Mouse (Mus musculus) cerebellum, adult 11 months (tissue): ENCODE measurements around the gene Bag2.
A peak's percentile ranks its signal among the peaks of the same experiment; 100 is the strongest.
"Not testable (repeated sequence)": the region's sequence is repeated elsewhere in the genome, so short reads cannot be mapped to it uniquely, and the experiment has no call there.

ENCODE experiments used
- DNase-seq: peaks from one replicate; pipeline ENCODE4 v3.0.0; 2022

Bag2 gene

DNA sequence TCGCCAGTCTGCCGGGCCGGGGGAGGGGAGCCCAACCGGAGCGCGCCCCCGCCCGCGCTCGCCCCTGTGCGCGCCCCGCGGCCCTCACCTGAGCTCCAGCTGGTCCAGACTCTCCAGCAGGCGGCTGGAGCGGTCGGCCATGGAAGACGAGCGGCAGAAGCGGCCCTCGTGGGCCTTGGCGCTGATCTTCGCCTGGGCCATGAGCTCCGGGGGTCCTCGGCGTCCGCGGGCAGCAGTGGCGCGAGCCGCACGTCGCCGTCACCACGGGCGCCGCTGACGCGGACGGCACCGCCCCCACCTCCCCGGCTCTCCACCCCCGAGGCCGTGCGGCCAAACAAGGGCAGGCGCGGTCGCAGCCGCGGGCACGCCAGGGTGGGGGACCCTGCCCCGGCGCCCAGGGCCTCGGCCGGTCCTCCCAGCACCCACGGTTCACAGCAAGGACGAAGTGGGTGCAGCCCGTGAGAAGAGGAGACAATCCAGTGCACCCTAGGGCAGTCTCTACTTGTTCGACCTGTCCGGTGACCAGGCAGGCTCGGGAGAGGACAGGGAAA, at the start of gene Bag2:
TSS of gene Bag2 (minus strand) at position 305 of the 551 bp plus-strand sequence.
- DNase-seq = peak; percentile 59

DNA sequence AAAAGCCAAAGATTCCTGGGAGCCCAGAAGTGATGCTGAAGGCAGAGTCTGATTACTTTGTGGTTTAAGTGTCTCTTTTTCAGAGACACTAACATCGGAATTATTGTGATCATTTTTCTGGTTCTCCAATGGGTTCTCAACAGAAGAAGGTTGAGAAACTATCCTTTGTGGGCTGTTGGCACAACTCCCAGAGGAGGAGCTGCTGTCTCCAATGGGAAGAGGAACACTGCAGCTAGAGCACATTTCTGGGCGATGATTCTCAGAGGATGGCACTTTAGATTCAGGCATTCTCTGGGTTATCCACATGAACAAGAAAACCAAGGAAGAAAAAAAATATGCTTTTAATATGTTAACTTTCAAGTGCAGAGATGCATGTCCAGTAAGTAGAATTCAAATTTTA, 45.7 kb upstream of the Bag2 start:
- DNase-seq = no peak

DNA sequence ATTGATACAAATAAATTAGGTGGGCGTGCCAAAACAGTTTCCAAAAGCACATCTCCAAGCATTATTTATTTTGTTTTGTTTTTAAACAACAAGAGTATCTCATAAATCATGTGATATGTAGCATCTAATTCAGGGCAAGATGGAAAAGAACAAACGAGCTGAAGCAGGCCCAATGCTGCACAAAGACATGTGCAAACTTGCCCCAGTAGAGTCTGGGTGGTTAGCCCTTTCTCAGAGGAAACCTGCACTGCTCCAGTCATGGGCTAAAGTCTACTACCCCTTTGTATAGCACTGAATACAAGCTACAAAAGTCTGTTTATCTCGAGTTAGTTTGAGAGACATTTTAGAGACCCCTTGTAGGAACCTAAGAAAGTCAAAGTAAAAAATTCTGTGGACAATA, 42.0 kb upstream of the Bag2 start:
- DNase-seq = no peak

DNA sequence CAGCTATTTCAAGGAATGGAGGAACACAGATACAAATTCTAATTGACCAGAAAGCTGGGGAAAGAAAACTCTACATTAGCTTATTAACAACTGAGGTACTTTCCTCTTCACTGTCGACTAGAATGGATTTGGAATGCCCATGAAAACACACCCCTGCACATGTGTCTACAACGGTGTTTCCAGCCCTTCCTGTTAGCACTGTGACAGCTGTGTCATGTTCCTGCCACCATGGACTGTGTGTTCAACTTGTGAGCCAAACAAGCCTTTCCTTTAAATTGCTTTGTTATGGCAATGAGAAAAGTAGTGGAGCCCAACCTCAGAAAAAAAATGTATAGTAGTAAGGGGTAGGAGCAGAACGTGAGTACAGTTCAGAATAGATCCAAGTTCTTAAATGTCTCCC, 30.9 kb upstream of the Bag2 start:
- DNase-seq = no peak

DNA sequence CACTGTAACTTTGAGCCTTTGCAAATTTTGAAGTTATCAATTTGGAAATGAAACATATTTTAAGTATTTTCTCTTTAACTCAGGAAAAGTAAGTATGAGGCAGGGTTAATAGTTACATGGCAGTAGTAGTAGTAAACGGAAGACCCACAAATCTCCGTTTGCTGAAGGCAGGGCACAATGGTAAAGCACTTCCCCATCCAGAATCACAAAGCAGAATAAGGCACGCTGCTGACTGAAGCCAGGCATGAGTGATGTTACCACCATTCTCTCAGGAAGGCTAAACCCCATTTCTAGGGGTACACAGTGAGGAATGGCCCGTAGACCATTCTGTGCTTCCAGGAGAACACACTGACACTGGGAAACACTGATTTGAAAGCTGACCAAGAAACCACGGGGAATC, 30.5 kb upstream of the Bag2 start:
- DNase-seq = no peak

DNA sequence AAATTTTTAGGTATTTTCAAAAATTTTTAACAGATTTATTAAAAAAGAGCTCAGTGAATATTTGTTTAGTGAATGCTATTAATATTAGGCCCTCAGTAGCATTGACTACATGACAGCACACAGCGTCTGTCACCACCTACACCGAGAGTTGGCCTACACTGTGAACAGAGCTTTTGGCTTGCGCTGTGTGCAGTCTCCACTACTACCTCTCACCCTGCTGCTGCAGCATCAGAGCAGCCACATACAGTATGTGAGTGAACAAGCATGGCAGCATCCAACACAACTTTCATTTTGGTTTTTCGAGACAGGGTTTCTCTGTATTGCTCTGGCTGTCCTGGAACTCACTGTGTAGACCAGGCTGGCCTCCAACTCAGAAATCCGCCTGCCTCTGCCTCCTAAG, 27.0 kb upstream of the Bag2 start:
- DNase-seq = no peak

DNA sequence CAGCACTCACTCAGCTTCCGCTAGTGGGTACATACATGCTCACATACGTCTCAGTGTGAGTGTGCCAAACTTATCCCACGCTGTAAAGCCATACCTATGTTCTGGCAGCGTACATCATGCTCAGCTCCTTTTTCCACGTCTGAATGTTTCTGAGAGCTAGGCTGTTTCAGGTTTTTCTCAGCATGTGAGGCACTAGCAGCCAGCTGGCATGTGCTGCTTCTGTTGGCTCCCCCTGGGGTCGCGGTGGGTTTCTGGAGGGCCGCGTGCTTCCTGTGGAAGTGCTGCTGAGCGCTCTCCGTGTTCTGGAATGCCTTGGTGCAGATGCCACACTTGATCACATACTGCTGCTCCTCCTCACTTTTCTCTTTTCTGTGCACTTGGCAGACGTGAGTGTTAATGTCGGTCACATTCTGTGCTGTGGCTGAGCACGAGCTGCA, 18.6 kb upstream of the Bag2 start:
- DNase-seq = no peak

DNA sequence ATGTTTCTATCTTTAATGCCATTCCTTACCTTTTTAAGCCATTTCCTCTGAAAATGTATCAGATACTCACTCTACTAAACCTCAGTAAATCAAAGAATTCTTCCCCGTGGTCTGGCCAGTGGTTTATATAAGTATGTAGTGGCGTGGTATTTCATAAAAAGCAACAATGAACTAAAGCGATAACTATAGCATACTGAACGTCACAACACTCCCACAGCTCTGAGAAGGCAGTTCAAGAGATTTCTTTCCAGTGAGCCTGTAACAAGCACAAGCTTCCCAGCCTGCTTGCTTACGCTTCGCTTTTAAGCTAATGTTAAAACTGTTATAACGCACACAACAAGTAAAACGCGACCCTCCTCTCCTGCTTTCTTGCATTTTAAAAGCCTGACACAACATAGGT, 14.5 kb upstream of the Bag2 start:
- DNase-seq = no peak

DNA sequence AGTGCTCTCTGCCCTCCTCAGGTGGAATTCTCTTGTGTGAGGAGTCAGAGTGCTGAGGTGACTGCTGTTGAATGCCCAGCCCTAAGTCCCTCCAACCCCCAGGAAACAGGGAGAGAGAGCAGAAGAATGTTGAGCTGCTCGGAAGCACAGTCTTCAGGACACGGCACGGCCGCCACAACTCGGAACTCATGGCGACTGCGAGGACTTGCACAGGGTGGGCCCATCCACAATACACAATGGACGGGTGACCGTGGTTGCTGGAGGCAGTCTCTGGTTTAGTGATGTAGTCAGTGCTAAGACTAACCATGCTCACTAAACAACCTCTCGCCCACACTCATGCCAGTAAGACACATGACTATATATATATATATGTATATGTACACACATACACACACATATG, 14.0 kb upstream of the Bag2 start:
- DNase-seq = no peak

DNA sequence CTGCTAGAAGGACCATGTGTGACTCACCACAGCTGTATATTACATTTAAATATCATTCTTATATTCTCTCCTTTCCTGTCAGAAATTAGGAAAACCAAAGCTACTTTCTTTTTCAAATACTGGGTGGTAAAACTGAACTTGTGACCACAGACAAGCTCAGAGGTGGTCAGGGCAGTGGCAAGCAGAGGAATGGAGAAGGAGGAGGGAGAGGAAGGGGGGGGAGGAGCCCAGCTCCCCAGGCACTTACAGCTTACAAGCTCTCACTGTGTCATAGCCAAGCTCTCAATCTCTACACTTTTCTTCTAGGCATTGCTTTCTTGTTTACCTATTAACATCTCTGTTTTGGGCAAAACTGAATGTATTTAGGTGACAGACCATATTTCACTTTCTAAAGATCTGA, 11.2 kb upstream of the Bag2 start:
- no peak for DNase-seq

DNA sequence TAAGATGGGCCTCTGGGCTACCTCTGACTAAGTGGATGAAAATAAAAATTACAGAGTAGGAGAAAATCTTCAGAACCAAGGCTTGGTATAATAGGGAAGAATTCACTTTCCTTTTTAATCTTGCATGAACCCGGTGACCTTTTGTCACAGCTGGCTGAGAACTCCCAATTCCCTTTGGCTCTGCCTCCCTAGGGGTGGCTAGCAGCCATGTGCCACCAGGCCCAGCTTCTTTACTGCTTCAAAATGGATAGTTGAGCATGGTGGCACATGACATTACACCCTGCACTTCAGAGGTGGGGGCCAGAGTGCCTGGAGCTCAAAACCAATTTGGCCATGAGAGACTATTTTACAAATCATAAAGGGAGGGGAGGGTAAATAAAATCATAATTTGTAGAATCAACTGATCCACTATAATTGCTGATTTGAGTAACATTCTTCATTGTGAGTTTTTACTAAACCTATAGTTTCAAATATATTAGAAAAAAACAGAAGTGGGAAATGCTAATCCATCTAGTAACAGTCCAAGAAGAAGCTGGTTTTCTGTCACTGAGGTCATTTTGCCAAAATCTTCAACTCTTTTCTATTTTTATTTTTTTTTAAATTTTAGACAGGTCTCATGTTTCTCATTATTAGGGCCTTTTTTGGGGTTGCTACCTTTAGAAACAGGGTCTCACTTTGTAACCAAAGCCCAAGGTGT, 10.6 kb upstream of the Bag2 start:
- no peak for DNase-seq

DNA sequence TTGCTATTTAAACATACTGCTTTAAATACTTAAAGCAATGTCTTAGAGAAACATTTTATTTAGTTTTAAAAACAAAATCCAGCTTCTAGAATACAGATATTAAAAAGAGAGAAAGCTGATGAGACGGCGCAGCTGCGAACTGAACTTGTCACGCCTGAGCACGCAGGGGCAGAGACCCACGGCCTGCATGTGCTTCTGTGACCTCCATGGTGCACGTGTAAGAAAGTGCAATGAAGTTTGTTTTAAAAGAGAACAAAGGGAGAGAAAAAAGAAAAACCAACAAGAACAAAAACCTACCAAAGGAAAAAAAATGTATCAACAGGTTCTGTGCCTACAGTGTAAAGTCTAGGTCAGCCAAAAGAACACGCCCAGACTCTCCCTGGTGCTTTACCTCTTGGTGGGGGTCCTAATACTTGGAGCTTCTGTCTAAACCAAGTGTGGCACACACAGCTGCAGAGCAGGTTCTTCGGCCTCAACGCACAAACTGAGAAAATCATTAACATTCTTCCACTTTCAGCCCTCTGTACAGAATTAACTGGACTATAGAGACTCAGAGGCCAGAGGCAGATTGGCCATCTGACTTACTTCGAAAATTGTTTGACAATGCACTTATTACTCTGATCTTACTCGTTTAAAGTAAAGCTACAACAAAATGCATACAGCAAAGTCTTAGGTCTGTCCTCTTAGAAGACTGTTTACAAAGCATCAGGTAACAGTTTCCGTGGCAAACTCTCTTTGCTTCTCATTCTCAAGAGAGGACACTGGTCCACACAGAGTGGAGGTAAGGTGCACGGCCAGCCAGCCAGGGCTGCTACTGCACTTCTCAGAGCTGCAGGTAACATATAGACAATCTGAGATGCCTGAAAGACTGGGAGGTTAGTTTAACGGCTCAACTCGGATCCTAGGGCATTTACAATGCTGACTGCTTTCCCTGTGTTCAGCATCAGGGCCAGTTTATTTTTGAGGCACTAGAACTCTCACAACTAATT, 9.2 kb upstream of the Bag2 start:
- no peak for DNase-seq

DNA sequence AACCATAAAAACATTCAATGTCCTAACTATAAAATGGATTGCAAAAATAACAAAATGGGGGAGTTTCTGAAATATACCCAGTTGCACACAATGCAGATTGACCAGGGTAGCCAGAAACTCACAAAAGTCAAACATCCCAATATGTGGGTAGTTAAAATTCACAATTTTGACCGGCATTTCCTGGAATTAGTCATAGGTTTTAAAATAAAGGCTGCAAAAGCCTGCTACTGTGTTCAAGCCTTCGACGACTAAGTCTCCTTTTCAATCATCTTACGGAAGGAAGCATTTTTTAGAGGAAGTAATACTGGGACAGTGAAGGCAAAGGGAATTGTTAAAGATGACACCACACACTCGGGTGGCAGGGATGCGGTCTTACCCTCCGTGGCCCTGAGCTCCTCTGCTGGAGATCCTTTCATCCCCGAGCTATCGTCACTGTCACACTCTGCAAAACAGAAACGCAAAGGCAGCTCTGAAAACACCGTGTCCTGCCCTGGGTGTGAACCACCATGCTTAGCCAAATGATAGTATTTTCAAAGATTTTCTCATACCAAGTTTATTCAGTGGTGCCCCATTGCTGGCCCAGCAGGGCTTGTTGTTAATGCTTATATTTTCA, 8.0 kb upstream of the Bag2 start:
- no peak for DNase-seq

DNA sequence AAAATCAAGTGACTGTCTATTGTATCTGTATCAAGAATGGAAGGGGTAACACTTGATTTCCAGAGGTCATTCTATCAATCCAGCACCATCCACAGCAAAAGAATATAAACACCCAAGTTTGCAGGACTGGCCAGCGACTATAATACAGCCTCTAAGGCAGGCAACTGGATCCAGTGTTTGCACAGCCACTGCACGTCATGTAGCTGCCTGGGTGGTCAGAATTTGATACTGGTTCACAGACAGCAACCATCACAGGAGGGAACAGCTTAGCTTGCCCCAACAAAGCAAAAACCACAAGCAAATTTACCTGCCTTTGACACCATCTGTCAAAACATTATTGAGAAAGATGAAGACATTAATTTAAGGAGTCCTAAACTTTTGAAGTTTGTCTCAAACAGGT, 6.2 kb upstream of the Bag2 start:
- no peak for DNase-seq

DNA sequence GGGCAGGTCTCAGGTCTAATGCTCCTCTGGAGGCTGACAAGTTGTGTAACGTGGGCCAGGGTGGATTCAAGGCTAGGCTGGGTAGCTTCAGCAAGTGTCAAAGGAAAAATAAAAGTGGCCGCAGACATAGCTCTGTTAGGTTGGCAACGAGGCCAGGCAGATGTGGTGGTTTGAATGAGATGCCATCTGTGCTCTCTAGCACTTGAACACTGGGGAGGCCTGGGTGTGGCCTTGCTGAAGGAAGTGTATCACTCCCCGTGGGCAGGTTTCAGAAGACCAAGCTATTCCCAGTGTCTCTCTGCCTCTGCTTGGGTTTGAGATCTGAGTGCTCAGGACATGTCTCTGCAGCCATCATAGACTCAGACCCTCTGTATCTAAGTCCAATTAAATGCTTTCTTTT, 893 bp upstream of the Bag2 start:
- DNase-seq = no peak

DNA sequence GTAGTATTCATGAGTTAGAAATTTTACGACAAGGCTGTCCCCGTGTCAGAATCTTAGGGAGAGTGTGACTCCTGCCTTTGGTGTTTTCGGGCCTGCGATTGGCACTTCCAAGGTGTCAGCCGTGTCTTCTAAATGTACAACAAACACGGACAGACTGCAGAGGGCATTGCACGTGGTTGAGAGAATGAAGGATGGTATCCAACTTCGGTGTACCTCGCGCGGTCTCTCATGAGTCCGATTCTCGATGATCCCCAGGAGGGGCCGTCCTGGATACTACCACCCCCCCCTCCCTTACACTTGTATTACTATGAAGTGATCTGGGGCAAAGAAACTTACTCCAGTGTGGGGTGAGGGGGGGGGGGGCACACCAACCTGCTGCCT, 572 bp downstream of the Bag2 start:
- no peak for DNase-seq

DNA sequence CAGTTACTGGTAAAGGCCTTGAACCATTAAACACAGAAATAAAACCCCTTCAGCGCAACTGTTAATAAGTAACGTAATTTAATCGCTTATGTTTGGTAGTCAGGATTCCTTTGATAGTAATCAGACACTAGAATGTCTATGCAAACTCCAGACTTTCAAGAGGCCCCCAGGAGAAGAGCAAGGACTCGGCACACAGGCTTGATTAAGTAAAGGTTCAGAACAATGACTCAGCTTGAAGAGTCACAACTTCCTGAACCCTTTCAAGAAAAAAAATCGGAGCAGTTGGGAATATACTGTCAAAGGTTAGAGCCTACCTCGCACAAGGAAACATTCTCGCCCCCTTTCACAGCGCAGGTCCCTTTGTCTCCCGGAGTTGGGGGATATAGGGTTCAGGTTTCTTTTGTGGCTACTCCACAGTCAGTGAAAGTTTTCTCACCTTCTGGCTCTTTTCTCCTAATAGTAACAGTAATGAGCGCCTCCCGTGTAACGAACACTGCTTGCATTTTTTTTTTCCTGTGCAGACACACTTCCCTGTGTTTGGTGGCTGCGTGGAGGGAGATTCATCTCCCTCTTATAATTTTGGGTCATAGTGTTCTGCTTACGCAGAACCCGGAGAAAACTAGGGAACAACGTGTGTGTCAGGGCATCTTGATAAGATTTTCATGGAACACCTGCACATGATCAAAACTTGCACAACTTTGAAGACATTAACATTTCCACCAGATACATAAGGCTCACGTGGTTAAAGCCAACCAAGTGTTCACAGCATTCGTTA, 1.1 kb downstream of the Bag2 start:
- DNase-seq = no peak

DNA sequence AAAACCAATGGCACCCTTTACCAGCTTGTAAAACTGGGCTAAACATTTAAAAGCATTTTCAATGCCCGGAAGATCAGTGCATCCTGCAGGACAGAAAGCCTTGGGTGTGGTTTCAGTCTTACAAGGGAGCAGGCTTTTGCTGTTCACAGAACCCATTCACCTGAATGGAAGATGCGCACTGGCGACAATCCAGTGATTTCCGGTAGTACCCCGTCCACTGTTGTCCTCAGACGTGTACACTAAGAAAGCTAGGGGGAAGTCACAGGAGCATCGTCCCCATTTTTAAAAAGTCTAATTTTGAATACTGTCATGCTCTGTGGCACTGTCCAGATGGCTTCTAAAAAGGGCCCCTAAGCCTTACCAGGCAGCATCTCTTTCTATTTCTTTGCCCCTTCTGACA, 1.8 kb downstream of the Bag2 start:
- DNase-seq = no peak

DNA sequence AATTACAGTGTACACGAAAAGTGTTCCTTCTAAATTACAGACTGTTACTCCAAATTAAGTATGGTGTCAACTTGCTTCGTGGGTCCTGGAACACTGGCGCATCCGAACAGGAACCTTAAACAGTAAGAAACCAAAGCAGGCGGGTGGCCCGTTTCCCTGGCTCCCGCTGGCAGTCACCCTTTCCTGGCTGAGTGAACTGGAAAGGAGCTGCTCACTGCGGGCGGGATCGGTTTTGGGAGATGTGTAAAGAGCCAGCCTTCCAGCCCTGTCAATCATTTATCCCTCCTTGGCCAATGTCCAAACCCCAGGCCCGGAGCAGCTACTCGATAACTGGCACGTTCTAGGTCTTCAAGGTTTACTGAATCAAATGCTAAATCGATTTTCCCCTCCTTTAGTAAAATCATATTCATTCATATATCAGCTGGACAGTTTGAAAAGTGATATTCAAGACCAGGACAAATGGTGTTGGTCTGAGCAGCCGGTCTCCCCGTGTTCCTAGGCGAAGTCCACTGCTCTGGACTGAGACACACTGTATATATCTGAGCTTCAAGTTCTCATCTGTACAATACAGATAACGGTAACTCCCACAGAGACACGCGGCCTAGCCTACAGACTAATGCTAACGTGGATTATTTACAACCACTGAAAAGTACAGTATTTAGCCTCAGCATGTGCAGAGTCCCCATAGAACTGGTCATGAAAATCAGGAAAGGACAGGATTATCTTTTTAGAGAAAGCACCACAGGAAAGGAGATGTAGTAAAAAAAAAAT, 2.4 kb downstream of the Bag2 start:
- no peak for DNase-seq

DNA sequence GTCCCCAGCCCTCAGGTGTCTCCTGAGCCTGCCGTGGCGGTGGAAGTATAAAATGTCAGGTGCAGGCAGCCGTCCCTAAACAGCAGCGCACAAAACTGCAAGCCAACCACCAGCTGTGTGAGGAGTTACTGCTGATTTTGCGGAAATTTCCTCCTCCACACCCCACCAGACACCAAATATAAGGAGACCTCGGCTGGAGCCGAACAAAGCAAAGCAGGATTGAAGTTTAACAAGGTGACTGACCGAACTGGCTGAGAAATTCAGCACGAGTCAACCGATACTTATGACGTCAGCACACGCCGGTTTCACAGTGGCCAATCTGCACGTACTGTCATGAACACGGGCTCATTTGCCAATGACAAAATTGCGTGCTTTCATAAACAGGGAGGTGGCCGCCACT, 3.5 kb downstream of the Bag2 start:
- DNase-seq = no peak

DNA sequence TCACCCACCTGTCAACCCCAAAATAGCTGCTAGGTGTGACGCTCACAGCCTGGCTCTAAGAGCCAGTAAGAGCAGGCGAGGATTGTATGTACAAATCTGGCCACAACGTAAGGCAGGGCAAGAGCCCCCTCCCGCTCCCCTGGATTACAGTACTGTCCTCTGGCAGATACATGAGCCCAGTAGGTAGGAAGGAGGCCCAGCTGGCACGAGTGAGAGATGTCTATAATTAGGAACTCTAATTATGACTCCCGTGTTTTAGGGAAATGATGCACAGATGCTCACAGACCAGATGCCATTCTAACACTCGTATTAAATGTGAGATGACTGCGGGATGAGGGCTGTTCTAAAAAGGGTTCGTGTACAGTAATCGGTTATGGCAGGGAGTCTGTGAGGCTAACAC, 6.3 kb downstream of the Bag2 start:
- no peak for DNase-seq

DNA sequence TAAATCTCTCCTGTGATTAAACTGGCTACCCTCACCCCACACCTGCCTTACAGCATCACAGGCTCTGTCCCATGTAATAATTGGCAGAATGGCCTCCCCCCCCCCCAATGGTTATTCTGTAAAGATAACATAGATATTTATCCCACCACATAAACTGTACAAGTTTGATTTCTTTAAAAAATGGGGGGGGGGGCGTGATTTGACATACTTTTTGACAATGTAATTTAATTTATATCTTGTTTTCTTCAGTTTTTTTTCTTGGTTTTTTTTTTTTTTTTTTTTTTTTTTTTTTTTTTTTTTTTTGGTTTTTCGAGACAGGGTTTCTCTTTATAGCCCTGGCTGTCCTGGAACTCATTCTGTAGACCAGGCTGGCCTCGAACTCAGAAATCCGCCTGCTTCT, 7.9 kb downstream of the Bag2 start:
- DNase-seq = not testable (repeated sequence)
